Mouse (Mus musculus) spleen, adult 2 months (tissue): ENCODE results near the gene Elmo1.

Source experiments
- CTCF ChIP-seq: fragments of 200-500 bp; IDR thresholded peaks from 2 replicates; pipeline ENCODE4 v1.5.1; 2011; ENCODE audit warnings: mild to moderate bottlenecking, inconsistent platforms; ENCODE audit not compliant: insufficient read depth, insufficient read length, insufficient replicate concordance; ENCODE audit errors: extremely low read depth
- POLR2A ChIP-seq: fragments of 200-500 bp; IDR thresholded peaks from 2 replicates; pipeline ENCODE4 v1.6.1; 2011; ENCODE audit warnings: low read depth, low read length, inconsistent platforms

GRCm38 (mm10) chr13:20406470-20407213 is 316.2 kb downstream of the Elmo1 start:
- no peak for TF ChIP-seq CTCF
- no peak for TF ChIP-seq POLR2A
